Mouse (Mus musculus) heart, embryonic 16.5 days (tissue): Measurements from ENCODE around the gene Mrpl17. TPM values are rescaled to one million over a fixed set of nuclear protein-coding genes. Genes with fewer than 3 reads are reported as not detected.

Source experiments
- ATAC-seq: fragments of 200-750 bp; cut with Nextera tagmentation; replicated peaks from 2 replicates; pipeline ENCODE4 v1.8.0; 2017; ENCODE audit warnings: moderate number of reproducible peaks; ENCODE audit not compliant: insufficient read depth, low FRiP score; ENCODE audit errors: extremely low read depth
- H3K27ac ChIP-seq: fragments of 300-500 bp; sonication (generic); 2 replicates; pipeline ENCODE4 v1.5.1; 2014; ENCODE audit warnings: mild to moderate bottlenecking, low read length, control low read depth, moderate library complexity
- H3K27me3 ChIP-seq: fragments of 300-500 bp; sonication (generic); 2 replicates; pipeline ENCODE4 v1.6.1; 2014; ENCODE audit warnings: low read length, mixed read lengths; ENCODE audit not compliant: control insufficient read depth, insufficient read depth
- H3K36me3 ChIP-seq: fragments of 300-500 bp; sonication (generic); 2 replicates; pipeline ENCODE4 v1.6.1; 2014; ENCODE audit not compliant: control insufficient read depth, insufficient read depth
- H3K4me1 ChIP-seq: fragments of 300-500 bp; sonication (generic); 2 replicates; pipeline ENCODE4 v1.6.1; 2014; ENCODE audit warnings: low read length, mixed read lengths; ENCODE audit not compliant: control insufficient read depth, insufficient read depth
- H3K4me2 ChIP-seq: fragments of 300-500 bp; sonication (generic); 2 replicates; pipeline ENCODE4 v1.6.1; 2014; ENCODE audit warnings: low read depth, mild to moderate bottlenecking, control low read depth, low read length
- H3K4me3 ChIP-seq: fragments of 300-500 bp; sonication (generic); 2 replicates; pipeline ENCODE4 v1.5.1; 2014; ENCODE audit warnings: mild to moderate bottlenecking, control low read depth, low read length
- H3K9ac ChIP-seq: fragments of 300-500 bp; sonication (generic); 2 replicates; pipeline ENCODE4 v1.6.1; 2014; ENCODE audit warnings: low read length, control low read depth
- H3K9me3 ChIP-seq: fragments of 300-500 bp; sonication (generic); replicated peaks from 2 replicates; pipeline ENCODE4 v1.6.1; 2016; ENCODE audit warnings: low read length; ENCODE audit not compliant: control insufficient read depth
- WGBS: fragments of 180-500 bp; shearing (Covaris S2); extraction: QIAGEN DNeasy Blood & Tissue Kit; methylation state at CpG from one replicate; pipeline ENCODE4 v1.1.7; 2014; 5-methylcytosine and 5-hydroxymethylcytosine counted together
- polyA plus RNA-seq: library from polyadenylated mRNA; unstranded; fragments of >200 nt; fragmentation: Nextera tagmentation; extraction: Ambion mirVana; gene quantifications from 2 replicates; pipeline ENCODE4 v1.2.1, GENCODE M21; 2015

Mrpl17 gene
- polyA plus RNA-seq, 1 experiment from 2014 or later: 235 TPM

GRCm38 (mm10) chr7:105809836-105810235 is 1.1 kb downstream of the Mrpl17 start:
- 75% methylated on average over 7 of the region's 7 CpGs for WGBS

GRCm38 (mm10) chr7:105808385-105808784 is 2.5 kb downstream of the Mrpl17 start:
- Histone ChIP-seq H3K4me2 (no peak overlapping the region), H3K9me3 (no peaks in the 10 kb centered on the region; the same call in 1 of the 2 replicates), H3K27ac (peak overlapping the region; percentile 26; the same call in 1 of the 2 replicates), H3K4me1 (peaks cover 8% of the 10 kb centered on the region), H3K27me3 (no peaks in the 10 kb centered on the region), H3K9ac (no peak overlapping the region), H3K4me3 (no peak overlapping the region), H3K36me3 (peaks cover 13% of the 10 kb centered on the region)
- ATAC-seq: no peak
- 63% methylated on average over 1 of the region's 1 CpGs for WGBS

More at GRCm38 (mm10) chr7:105809836-105810235, 1.1 kb downstream of the Mrpl17 start:
- H3K27ac ChIP-seq: no peak overlapping the region
- peak overlapping the region; percentile 88 for H3K4me2 ChIP-seq
- peaks cover 2% of the 10 kb centered on the region; the same call in 1 of the 2 replicates for H3K9me3 ChIP-seq
- H3K36me3 ChIP-seq: peaks cover 13% of the 10 kb centered on the region
- H3K4me3 ChIP-seq: peak overlapping the region; percentile 97
- peak overlapping the region; percentile 100 for H3K9ac ChIP-seq
- no peak for ATAC-seq
- H3K27me3 ChIP-seq: no peaks in the 10 kb centered on the region
- peaks cover 8% of the 10 kb centered on the region for H3K4me1 ChIP-seq

DNA sequence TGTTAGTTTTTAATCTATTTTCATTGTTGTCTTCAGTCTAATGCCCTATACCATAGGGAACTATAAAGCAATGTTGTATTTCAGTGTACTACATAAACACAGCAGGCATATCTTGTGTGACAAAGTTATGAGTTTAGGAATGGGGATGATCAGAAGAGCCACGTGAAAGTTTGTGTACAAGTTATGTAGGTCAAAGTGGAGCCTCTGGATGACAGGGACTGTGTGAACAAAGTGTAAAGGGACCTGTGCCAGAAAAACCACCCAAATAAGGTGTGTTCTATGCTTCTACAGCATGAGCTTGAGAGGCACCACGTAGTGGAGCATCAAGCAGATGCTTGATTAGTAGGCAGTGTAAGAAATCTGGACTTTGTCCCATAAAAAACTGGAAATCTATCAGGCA is 4.2 kb downstream of the Mrpl17 start:
- no peak for ATAC-seq
- WGBS: 47% methylated on average over 2 of the region's 2 CpGs
- Histone ChIP-seq H3K4me2 (no peak overlapping the region), H3K27me3 (no peaks in the 10 kb centered on the region), H3K4me3 (no peak overlapping the region), H3K9me3 (no peaks in the 10 kb centered on the region; the same call in 1 of the 2 replicates), H3K4me1 (peaks cover 8% of the 10 kb centered on the region), H3K9ac (no peak overlapping the region), H3K27ac (no peak overlapping the region), H3K36me3 (peaks cover 13% of the 10 kb centered on the region)

GRCm38 (mm10) chr7:105806125-105806524 is 4.8 kb downstream of the Mrpl17 start:
- H3K9me3 ChIP-seq: no peaks in the 10 kb centered on the region
- peaks cover 8% of the 10 kb centered on the region for H3K4me1 ChIP-seq
- no peak for ATAC-seq
- H3K36me3 ChIP-seq: peaks cover 13% of the 10 kb centered on the region
- no peak overlapping the region for H3K9ac ChIP-seq
- H3K27ac ChIP-seq: no peak overlapping the region
- H3K4me2 ChIP-seq: no peak overlapping the region
- 77% methylated on average over 5 of the region's 5 CpGs for WGBS
- no peak overlapping the region for H3K4me3 ChIP-seq
- no peaks in the 10 kb centered on the region for H3K27me3 ChIP-seq

GRCm38 (mm10) chr7:105803428-105803827 is 7.5 kb downstream of the Mrpl17 start:
- H3K4me2 ChIP-seq: no peak overlapping the region
- no peak overlapping the region for H3K4me3 ChIP-seq
- H3K27me3 ChIP-seq: no peaks in the 10 kb centered on the region
- H3K9me3 ChIP-seq: no peaks in the 10 kb centered on the region
- H3K4me1 ChIP-seq: no peaks in the 10 kb centered on the region
- no peak overlapping the region for H3K27ac ChIP-seq
- no peak for ATAC-seq
- H3K36me3 ChIP-seq: peaks cover 7% of the 10 kb centered on the region; the same call in 1 of the 2 replicates
- H3K9ac ChIP-seq: no peak overlapping the region

GRCm38 (mm10) chr7:105802771-105803170 is 8.1 kb downstream of the Mrpl17 start:
- Histone ChIP-seq H3K9me3 (no peaks in the 10 kb centered on the region), H3K27ac (peak overlapping the region; percentile 21; the same call in 1 of the 2 replicates), H3K9ac (no peak overlapping the region), H3K4me3 (no peak overlapping the region), H3K4me1 (no peaks in the 10 kb centered on the region), H3K4me2 (no peak overlapping the region), H3K36me3 (peaks cover 6% of the 10 kb centered on the region; the same call in 1 of the 2 replicates), H3K27me3 (no peaks in the 10 kb centered on the region)
- no peak for ATAC-seq
- WGBS: 34% methylated on average over 1 of the region's 1 CpGs

GRCm38 (mm10) chr7:105802312-105802711 is 8.6 kb downstream of the Mrpl17 start:
- peaks cover 2% of the 10 kb centered on the region; the same call in 1 of the 2 replicates for H3K36me3 ChIP-seq
- no peaks in the 10 kb centered on the region for H3K9me3 ChIP-seq
- no peaks in the 10 kb centered on the region for H3K4me1 ChIP-seq
- H3K4me2 ChIP-seq: no peak overlapping the region
- 34% methylated on average over 2 of the region's 2 CpGs for WGBS
- no peak overlapping the region for H3K4me3 ChIP-seq
- no peak for ATAC-seq
- no peak overlapping the region for H3K9ac ChIP-seq
- no peaks in the 10 kb centered on the region for H3K27me3 ChIP-seq
- 0 out of 2 replicates have a peak overlapping the region, but pooled peaks have one; percentile 21 for H3K27ac ChIP-seq

DNA sequence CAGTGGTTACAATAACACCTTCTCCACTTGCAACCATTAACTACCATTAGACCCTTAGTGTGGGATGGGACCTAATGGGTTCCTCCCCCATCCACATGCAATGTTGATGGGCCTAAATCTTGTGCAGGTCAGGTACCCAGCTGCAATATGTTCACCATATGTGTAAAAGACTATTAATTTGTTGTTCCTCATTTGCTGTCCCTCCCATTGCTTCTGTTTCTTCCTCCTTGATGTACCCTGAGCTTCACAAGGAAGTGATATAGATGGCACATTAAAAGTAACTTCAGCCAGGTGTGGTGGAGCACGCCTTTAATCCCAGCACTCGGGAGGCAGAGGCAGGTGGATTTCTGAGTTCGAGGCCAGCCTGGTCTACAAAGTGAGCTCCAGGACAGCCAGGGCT is 13.9 kb downstream of the Mrpl17 start:
- H3K36me3 ChIP-seq: no peaks in the 10 kb centered on the region
- no peak overlapping the region for H3K4me2 ChIP-seq
- no peak overlapping the region for H3K4me3 ChIP-seq
- 80% methylated on average over 3 of the region's 3 CpGs for WGBS
- H3K9me3 ChIP-seq: no peaks in the 10 kb centered on the region
- ATAC-seq: no peak
- H3K4me1 ChIP-seq: no peaks in the 10 kb centered on the region
- H3K27me3 ChIP-seq: no peaks in the 10 kb centered on the region
- H3K27ac ChIP-seq: no peak overlapping the region
- H3K9ac ChIP-seq: no peak overlapping the region

DNA sequence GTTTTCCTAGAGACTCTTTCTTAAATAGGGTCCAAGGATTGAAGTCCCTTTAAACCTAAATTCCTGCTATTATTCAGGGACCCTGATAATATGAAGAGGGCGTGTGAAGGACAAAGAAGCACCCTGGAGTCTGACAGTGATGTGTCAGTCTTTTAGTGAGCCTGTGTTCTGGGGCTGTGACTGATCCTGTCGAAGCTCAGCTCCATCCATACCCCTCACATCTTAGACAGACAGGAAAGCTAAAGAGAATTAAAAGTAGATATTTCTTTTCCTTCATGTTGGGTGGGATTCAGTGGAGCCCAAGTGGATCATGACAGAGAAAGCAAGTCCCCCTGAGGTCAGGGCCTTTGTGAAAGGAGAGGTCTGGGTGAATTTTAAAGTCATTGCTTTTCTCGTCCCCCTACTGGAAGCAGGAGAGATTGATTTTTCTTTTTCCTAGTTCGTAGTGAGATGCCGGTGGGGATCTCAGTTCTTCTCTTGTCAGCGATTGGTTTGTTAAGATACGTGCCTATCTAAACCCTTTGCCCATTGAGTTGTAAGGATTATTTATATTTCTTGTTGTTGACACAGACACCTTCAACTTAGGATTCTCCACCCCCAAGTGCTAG is 15.0 kb downstream of the Mrpl17 start:
- ATAC-seq: no peak
- H3K4me1 ChIP-seq: no peaks in the 10 kb centered on the region
- no peak overlapping the region for H3K27ac ChIP-seq
- no peaks in the 10 kb centered on the region for H3K27me3 ChIP-seq
- no peaks in the 10 kb centered on the region for H3K36me3 ChIP-seq
- no peak overlapping the region for H3K9ac ChIP-seq
- H3K4me2 ChIP-seq: no peak overlapping the region
- no peaks in the 10 kb centered on the region for H3K9me3 ChIP-seq
- WGBS: 30% methylated on average over 7 of the region's 7 CpGs
- no peak overlapping the region for H3K4me3 ChIP-seq
